Mouse (Mus musculus) stomach, embryonic 16.5 days (tissue): ENCODE results near the gene Prkaa2. TPM values are rescaled to one million over a fixed set of nuclear protein-coding genes. Genes with fewer than 3 reads are reported as not detected.
"Not testable (repeated sequence)": the region's sequence is repeated elsewhere in the genome, so short reads cannot be mapped to it uniquely, and the experiment has no call there.

ENCODE experiments used
- ATAC-seq: fragments of 200-750 bp; cut with Nextera tagmentation; 2 replicates; pipeline ENCODE4 v1.8.0; 2017; ENCODE audit warnings: moderate number of reproducible peaks, moderate TSS enrichment; ENCODE audit not compliant: insufficient read depth, low FRiP score
- H3K27ac ChIP-seq: fragments of 300-500 bp; sonication (generic); 2 replicates; pipeline ENCODE4 v1.5.1; 2014; ENCODE audit warnings: low read length
- H3K27me3 ChIP-seq: fragments of 300-500 bp; sonication (generic); 2 replicates; pipeline ENCODE4 v1.6.1; 2014; ENCODE audit warnings: low read length, control low read depth, mixed read lengths; ENCODE audit not compliant: control insufficient read depth, insufficient read depth
- H3K36me3 ChIP-seq: fragments of 300-500 bp; sonication (generic); 2 replicates; pipeline ENCODE4 v1.6.1; 2014; ENCODE audit warnings: low read length; ENCODE audit not compliant: control insufficient read depth, insufficient read depth
- H3K4me1 ChIP-seq: fragments of 300-500 bp; sonication (generic); 2 replicates; pipeline ENCODE4 v1.6.1; 2014; ENCODE audit warnings: low read length, control low read depth, mixed read lengths; ENCODE audit not compliant: control insufficient read depth, insufficient read depth
- H3K4me2 ChIP-seq: fragments of 300-500 bp; sonication (generic); 2 replicates; pipeline ENCODE4 v1.6.1; 2014; ENCODE audit warnings: low read depth, low read length, mixed read lengths
- H3K4me3 ChIP-seq: fragments of 300-500 bp; sonication (generic); replicated peaks from 2 replicates; pipeline ENCODE4 v1.5.1; 2014; ENCODE audit warnings: mild to moderate bottlenecking, low read length
- H3K9ac ChIP-seq: fragments of 300-500 bp; sonication (generic); 2 replicates; pipeline ENCODE4 v1.6.1; 2014; ENCODE audit warnings: low read length
- H3K9me3 ChIP-seq: fragments of 300-500 bp; sonication (generic); replicated peaks from 2 replicates; pipeline ENCODE4 v1.6.1; 2016; ENCODE audit warnings: low read length, control low read depth; ENCODE audit not compliant: control insufficient read depth
- WGBS: fragments of 180-500 bp; shearing (Covaris S2); extraction: QIAGEN DNeasy Blood & Tissue Kit; methylation state at CpG from one replicate; pipeline ENCODE4 v1.1.7; 2014; 5-methylcytosine and 5-hydroxymethylcytosine counted together
- polyA plus RNA-seq: library from polyadenylated mRNA; unstranded; fragments of >200 nt; fragmentation: Nextera tagmentation; extraction: Ambion mirVana; gene quantifications from 2 replicates; pipeline ENCODE4 v1.2.1, GENCODE M21; 2015

Gene Prkaa2
- polyA plus RNA-seq, 1 experiment from 2014 or later = 3.0 TPM

GRCm38 (mm10) chr4:105013718-105014117, 96.0 kb downstream of the Prkaa2 start:
- Histone ChIP-seq H3K9me3 (no peaks in the 10 kb centered on the region), H3K4me2 (no peak overlapping the region), H3K27me3 (no peaks in the 10 kb centered on the region), H3K36me3 (no peaks in the 10 kb centered on the region), H3K9ac (no peak overlapping the region), H3K27ac (no peak overlapping the region), H3K4me1 (no peaks in the 10 kb centered on the region), H3K4me3 (no peak overlapping the region)
- ATAC-seq = no peak
- 90% methylated on average over 7 of the region's 7 CpGs for WGBS

GRCm38 (mm10) chr4:105007360-105008018, 102.2 kb downstream of the Prkaa2 start:
- H3K4me1 ChIP-seq = no peaks in the 10 kb centered on the region
- no peaks in the 10 kb centered on the region for H3K36me3 ChIP-seq
- H3K4me3 ChIP-seq = no peak overlapping the region
- ATAC-seq = no peak
- no peak overlapping the region for H3K27ac ChIP-seq
- 85% methylated on average over 4 of the region's 4 CpGs for WGBS
- no peak overlapping the region for H3K9ac ChIP-seq
- no peaks in the 10 kb centered on the region for H3K9me3 ChIP-seq
- no peak overlapping the region for H3K4me2 ChIP-seq
- no peaks in the 10 kb centered on the region for H3K27me3 ChIP-seq

DNA sequence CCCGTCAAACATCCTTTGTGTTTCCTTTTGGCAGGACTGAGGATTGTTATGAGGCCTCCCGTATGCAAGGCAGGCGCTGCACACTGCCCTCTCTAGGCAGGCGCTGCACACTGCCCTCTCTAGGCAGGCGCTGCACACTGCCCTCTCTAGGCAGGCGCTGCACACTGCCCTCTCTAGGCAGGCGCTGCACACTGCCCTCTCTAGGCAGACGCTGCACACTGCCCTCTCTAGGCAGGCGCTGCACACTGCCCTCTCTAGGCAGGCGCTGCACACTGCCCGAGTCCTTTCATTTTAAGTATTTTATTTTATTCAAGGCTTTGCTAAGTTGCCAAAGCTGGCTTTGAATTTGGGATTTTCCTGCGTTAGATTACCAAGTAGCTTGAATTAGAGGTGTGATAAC, 105.0 kb downstream of the Prkaa2 start:
- WGBS = 88% methylated on average over 12 of the region's 12 CpGs
- H3K4me3 ChIP-seq, H3K36me3 ChIP-seq, H3K9ac ChIP-seq, H3K4me1 ChIP-seq, H3K27me3 ChIP-seq, H3K9me3 ChIP-seq, H3K27ac ChIP-seq, H3K4me2 ChIP-seq, ATAC-seq: not testable (repeated sequence)

DNA sequence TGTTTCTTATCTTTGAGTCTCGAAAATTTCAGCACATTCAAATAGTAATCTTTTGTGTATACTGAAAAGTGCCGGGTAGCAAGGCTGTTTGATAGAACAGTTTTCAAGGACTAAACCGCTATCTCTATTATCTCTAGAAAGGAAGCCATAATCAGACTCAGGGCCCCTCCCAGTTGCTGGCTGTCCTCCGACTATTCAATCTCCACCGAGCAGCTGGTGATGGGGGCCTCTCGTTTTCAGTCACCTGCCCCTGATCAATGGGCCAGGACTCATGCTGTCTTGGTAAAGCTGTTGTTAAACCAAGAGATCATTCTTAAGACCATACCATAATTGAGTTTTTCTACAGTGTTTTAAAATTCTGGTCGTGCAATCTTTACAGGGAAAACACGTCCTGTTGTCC, 105.6 kb downstream of the Prkaa2 start:
- no peak overlapping the region for H3K4me2 ChIP-seq
- H3K9me3 ChIP-seq = no peaks in the 10 kb centered on the region
- H3K9ac ChIP-seq = no peak overlapping the region
- H3K36me3 ChIP-seq = no peaks in the 10 kb centered on the region
- WGBS = 65% methylated on average over 8 of the region's 8 CpGs
- no peak overlapping the region for H3K27ac ChIP-seq
- no peak overlapping the region for H3K4me3 ChIP-seq
- no peaks in the 10 kb centered on the region for H3K4me1 ChIP-seq
- ATAC-seq = no peak
- H3K27me3 ChIP-seq = no peaks in the 10 kb centered on the region

DNA sequence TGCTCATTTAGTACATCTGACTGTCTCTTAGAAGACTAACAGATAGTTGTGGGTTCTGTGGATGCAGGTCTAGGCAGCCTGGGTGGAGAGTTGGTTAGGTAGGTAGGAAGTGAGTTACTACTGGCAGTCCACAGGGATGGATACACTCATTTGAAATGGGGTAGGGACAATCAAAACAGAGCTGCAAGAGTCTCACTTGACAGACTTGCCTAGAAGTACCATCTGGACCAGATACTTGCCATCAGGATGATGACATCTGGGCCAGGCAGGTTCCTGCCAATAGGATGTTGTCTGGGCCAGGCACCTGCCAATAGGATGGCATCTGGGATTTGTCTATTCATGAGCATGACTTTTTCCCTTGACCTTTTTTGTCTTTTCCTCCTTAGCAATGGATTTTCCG, 108.0 kb downstream of the Prkaa2 start:
- H3K4me1 ChIP-seq = no peaks in the 10 kb centered on the region
- H3K36me3 ChIP-seq = no peaks in the 10 kb centered on the region
- no peak overlapping the region for H3K9ac ChIP-seq
- no peak overlapping the region for H3K27ac ChIP-seq
- H3K4me2 ChIP-seq = no peak overlapping the region
- no peaks in the 10 kb centered on the region for H3K9me3 ChIP-seq
- no peaks in the 10 kb centered on the region for H3K27me3 ChIP-seq
- no peak overlapping the region for H3K4me3 ChIP-seq
- ATAC-seq = no peak
- WGBS = 74% methylated on average over 1 of the region's 1 CpGs

DNA sequence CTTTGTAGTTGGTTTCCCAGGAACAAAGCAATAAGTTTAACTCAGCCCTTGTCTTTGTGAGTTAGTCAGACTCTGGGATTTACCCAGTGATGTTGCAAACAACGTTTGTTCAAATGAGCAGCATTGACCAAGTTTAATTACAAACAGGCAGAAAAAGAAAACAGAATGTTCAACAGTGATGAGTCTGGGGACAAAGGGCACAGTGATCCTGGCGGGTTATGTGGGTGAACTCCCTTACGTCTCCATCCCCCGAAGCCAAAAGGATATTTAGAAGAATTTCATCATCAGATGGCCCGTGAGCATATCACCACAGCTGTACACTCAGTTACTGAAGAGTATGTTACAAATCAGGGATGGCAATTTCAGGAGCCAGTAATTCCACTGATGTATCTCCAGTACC, 110.0 kb downstream of the Prkaa2 start:
- no peak overlapping the region for H3K4me2 ChIP-seq
- whole genome bisulfite sequencing = 76% methylated on average over 5 of the region's 5 CpGs
- no peak overlapping the region for H3K9ac ChIP-seq
- no peaks in the 10 kb centered on the region for H3K4me1 ChIP-seq
- no peak for ATAC-seq
- H3K27me3 ChIP-seq = no peaks in the 10 kb centered on the region
- H3K9me3 ChIP-seq = no peaks in the 10 kb centered on the region
- no peak overlapping the region for H3K27ac ChIP-seq
- no peaks in the 10 kb centered on the region for H3K36me3 ChIP-seq
- no peak overlapping the region for H3K4me3 ChIP-seq

GRCm38 (mm10) chr4:104993140-104993874, 116.4 kb downstream of the Prkaa2 start:
- ATAC-seq = no peak
- WGBS = 81% methylated on average over 10 of the region's 10 CpGs
- no peaks in the 10 kb centered on the region for H3K4me1 ChIP-seq
- H3K9me3 ChIP-seq = no peaks in the 10 kb centered on the region
- H3K4me2 ChIP-seq = no peak overlapping the region
- H3K27ac ChIP-seq = no peak overlapping the region
- no peak overlapping the region for H3K9ac ChIP-seq
- no peak overlapping the region for H3K4me3 ChIP-seq
- no peaks in the 10 kb centered on the region for H3K36me3 ChIP-seq
- no peaks in the 10 kb centered on the region for H3K27me3 ChIP-seq

DNA sequence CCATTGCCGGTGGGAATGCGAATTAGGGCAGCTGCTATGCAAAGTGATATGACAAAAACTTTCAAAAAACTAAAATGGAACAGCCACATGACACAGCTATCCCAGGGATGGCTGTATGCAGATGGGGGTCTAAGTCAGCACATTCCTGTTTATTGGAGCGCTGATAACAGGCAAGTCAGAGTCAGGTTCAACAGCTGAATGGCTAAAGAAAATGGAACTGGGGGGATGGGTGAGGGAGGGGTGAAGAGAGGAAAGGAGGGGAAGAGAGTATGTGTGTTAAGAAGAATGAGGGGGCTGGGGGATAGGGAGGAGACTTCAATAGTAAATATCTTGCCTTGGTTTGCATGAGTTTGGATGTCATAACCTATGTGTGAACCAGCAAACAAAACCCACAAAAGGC, 117.4 kb downstream of the Prkaa2 start:
- Histone ChIP-seq H3K4me3 (no peak overlapping the region), H3K9me3 (no peaks in the 10 kb centered on the region), H3K27ac (no peak overlapping the region), H3K36me3 (no peaks in the 10 kb centered on the region), H3K9ac (no peak overlapping the region), H3K4me1 (no peaks in the 10 kb centered on the region), H3K27me3 (no peaks in the 10 kb centered on the region), H3K4me2 (no peak overlapping the region)
- ATAC-seq = no peak
- 85% methylated on average over 3 of the region's 3 CpGs for WGBS

DNA sequence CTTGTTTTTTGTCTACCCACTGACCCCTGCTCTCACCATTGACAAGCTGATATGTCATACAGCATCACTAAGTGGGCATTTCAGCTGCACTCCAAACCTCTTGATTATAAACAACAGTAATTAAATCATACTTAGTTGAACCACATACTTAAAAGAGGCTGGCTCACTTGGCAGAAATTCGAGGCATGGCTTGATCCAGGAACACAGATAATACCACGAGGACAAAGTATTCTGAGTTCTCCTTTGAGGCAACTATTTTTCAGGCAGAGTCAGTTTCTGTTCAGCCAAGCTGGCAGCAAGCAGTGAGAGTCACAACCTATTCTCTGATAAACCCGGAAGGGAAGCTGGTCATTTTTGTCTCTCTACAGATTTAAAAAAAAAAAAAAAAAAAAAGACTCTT, 119.0 kb downstream of the Prkaa2 start:
- Histone ChIP-seq H3K27ac (no peak overlapping the region), H3K36me3 (no peaks in the 10 kb centered on the region), H3K27me3 (no peaks in the 10 kb centered on the region), H3K9ac (no peak overlapping the region), H3K9me3 (no peaks in the 10 kb centered on the region), H3K4me3 (no peak overlapping the region), H3K4me2 (no peak overlapping the region), H3K4me1 (no peaks in the 10 kb centered on the region)
- ATAC-seq = no peak
- WGBS = 77% methylated on average over 3 of the region's 3 CpGs
